Mouse (Mus musculus): ENCODE data around the gene Gm13089. TPM values are rescaled to one million over a fixed set of nuclear protein-coding genes. Genes with fewer than 3 reads are reported as not detected.

Gm13089 gene
- polyA plus RNA-seq (2012; fragmentation: generic; extraction: Trizol): not detected

GRCm38 (mm10) chr4:143702611-143703010 lies at the start of gene Gm13089:
Gm13089 (minus strand) TSS chr4:143702711.

GRCm38 (mm10) chr4:143719155-143719554 lies 16.6 kb upstream of the Gm13089 start, which contains the start of gene Gm13078:
Gm13078 (plus strand) TSS chr4:143719455.

GRCm38 (mm10) chr4:143657146-143657545 lies 45.4 kb downstream of the Gm13089 start, which contains the start of gene Gm13088:
Gm13088 (minus strand) TSS chr4:143657246.

Other genes starting within 250 kb of the Gm13089 start
- gene Gm13043, start 191.4 kb downstream of the Gm13089 start, polyA plus RNA-seq (2012; fragmentation: generic; extraction: Trizol): not detected
- gene Gm13040, start 166.8 kb downstream of the Gm13089 start, polyA plus RNA-seq (2012; fragmentation: generic; extraction: Trizol): under 1 TPM in 1 of 2 experiments, not detected in 1; 0.04 TPM
- not detected for gene BC080695, start 151.0 kb downstream of the Gm13089 start, polyA plus RNA-seq (2012; fragmentation: generic; extraction: Trizol)
- not detected for gene Gm13057, start 151.0 kb downstream of the Gm13089 start, polyA plus RNA-seq (2012; fragmentation: generic; extraction: Trizol)
- under 1 TPM in 1 of 2 experiments, not detected in 1; 0.02 TPM for gene Gm13083, start 87.7 kb downstream of the Gm13089 start, polyA plus RNA-seq (2012; fragmentation: generic; extraction: Trizol)
- gene Gm13088, start 45.5 kb downstream of the Gm13089 start, polyA plus RNA-seq (2012; fragmentation: generic; extraction: Trizol): not detected
- not detected for gene Gm13078, start 16.7 kb upstream of the Gm13089 start, polyA plus RNA-seq (2012; fragmentation: generic; extraction: Trizol)
- not detected for gene Gm13023, start 86.6 kb upstream of the Gm13089 start, polyA plus RNA-seq (2012; fragmentation: generic; extraction: Trizol)
- not detected for gene Gm13084, start 113.4 kb upstream of the Gm13089 start, polyA plus RNA-seq (2012; fragmentation: generic; extraction: Trizol)
- not detected for gene Gm13103, start 143.8 kb upstream of the Gm13089 start, polyA plus RNA-seq (2012; fragmentation: generic; extraction: Trizol)
- not detected for gene Pramef6, start 197.7 kb upstream of the Gm13089 start, polyA plus RNA-seq (2012; fragmentation: generic; extraction: Trizol)
- under 1 TPM in 1 of 2 experiments, not detected in 1; 0.02 TPM for gene Pramef25, start 248.3 kb upstream of the Gm13089 start, polyA plus RNA-seq (2012; fragmentation: generic; extraction: Trizol)